Mouse (Mus musculus): ENCODE data around the gene Tec.

DNA sequence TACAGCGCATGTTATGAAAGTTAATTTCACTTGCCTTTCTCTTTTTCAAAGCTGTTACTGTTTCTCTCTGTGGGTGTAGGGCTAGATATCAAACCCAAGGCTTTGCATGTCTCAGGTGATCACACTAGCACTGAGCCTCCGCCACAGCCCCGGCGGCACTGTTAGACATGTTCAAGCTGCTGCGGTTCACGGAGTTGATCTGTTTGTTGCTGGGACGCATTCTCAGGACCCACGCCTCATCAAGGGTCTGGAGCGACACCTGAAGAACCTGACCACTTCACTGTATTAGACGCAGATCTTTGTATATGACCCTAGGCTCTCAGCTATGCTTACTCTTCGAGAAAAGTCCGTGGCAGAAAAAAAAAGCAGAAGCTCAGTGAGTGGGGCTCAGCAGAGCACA is 10.0 kb downstream of the Tec start:
- TF ChIP-seq CTCF (IDR thresholded peaks at IDR 0.05; ENCODE audit: low read depth, low read length): no peak
- no peak for TF ChIP-seq POLR2A (IDR thresholded peaks at IDR 0.05; ENCODE audit: extremely low read depth, insufficient read depth, low read length)
